Mouse (Mus musculus): ENCODE data around the gene 4930519G04Rik.

DNA sequence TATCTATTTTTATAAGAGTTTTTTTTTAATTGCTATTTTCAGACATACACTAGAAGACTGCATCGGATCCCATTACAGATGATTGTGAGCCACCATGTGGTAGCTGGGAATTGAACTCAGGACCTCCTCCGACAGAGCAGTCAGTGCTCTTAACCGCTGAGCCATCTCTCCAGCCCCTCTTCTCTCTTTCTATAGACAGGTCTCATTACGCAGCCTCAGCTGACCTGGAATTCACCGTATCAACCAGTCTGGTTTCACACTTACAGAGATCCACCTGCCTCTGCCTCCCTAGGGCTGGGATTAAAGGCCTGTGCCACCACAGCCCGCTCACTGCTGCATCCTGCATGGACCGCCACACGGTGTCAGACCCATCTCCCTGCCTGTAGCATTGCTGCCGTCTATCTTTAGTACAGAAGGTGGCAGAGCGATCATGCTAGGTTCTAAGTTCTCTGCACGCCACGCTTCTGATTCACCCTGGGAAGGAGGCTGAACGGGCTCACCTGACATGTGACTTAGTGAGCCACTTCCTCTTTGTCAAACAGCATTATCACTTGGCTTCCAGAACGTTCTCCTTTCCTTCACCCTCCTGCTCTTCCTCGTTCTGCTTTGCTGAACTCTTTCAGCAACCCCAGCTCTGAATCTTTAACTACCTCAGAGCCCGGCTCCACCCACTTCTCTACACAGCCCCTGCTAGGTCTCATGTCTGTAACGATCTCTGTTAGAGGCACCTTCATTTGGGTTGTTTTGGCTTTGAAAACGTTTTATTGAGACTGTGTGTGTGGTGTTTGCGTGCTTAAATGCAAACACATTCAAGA is 68.3 kb downstream of the 4930519G04Rik start:
- TF ChIP-seq CTCF (IDR thresholded peaks at IDR 0.05; ENCODE audit: extremely low read depth, insufficient read depth, low read length) (no peak), POLR2A (IDR thresholded peaks at IDR 0.05; ENCODE audit: extremely low read depth, insufficient read depth, low read length) (no peak)
